Mouse (Mus musculus) kidney, postnatal 4 days (tissue): ENCODE results near the gene Gtpbp2.

Source experiments
- DNase-seq, 2 experiments: peaks; one replicate each; pipeline ENCODE4 v3.0.0; 2021; ENCODE audit warnings: mixed read lengths in 2 of 2

Gene Gtpbp2

GRCm38 (mm10) chr17:46160686-46161085, at the start of gene Gtpbp2:
Gtpbp2 (plus strand) TSS chr17:46161032.
- peak; percentile 94 to 96 for DNase-seq

- DNase-seq = no peak
Observed at GRCm38 (mm10) chr17:46115489-46115888, 45.3 kb upstream of the Gtpbp2 start.

- DNase-seq = no peak
Observed at GRCm38 (mm10) chr17:46116138-46116537, 44.7 kb upstream of the Gtpbp2 start.

- DNase-seq = no peak
Observed at GRCm38 (mm10) chr17:46116881-46117280, 44.0 kb upstream of the Gtpbp2 start.

- DNase-seq = no peak
Observed at GRCm38 (mm10) chr17:46117623-46118422, 43.0 kb upstream of the Gtpbp2 start.

- DNase-seq = no peak
Observed at GRCm38 (mm10) chr17:46118423-46118850, 42.4 kb upstream of the Gtpbp2 start.

GRCm38 (mm10) chr17:46119641-46120040, 41.2 kb upstream of the Gtpbp2 start:
- no peak for DNase-seq

- DNase-seq = no peak
Observed at GRCm38 (mm10) chr17:46122791-46123190, 38.0 kb upstream of the Gtpbp2 start.

- DNase-seq = no peak
Observed at GRCm38 (mm10) chr17:46123285-46123684, 37.5 kb upstream of the Gtpbp2 start.

- no peak for DNase-seq
Observed at GRCm38 (mm10) chr17:46123953-46124700, 36.7 kb upstream of the Gtpbp2 start.

GRCm38 (mm10) chr17:46126608-46127007, 34.2 kb upstream of the Gtpbp2 start:
- peak; percentile 38 to 60 for DNase-seq

GRCm38 (mm10) chr17:46127814-46128493, 32.9 kb upstream of the Gtpbp2 start:
- DNase-seq = no peak

- peak; percentile 58 to 73 for DNase-seq
Observed at GRCm38 (mm10) chr17:46129741-46130498, 30.9 kb upstream of the Gtpbp2 start.

GRCm38 (mm10) chr17:46132058-46132718, 28.6 kb upstream of the Gtpbp2 start:
- DNase-seq = peak; percentile 91

GRCm38 (mm10) chr17:46132862-46133261, 28.0 kb upstream of the Gtpbp2 start:
- no peak for DNase-seq

- DNase-seq = no peak
Observed at GRCm38 (mm10) chr17:46138563-46139236, 22.1 kb upstream of the Gtpbp2 start.

- no peak for DNase-seq
Observed at GRCm38 (mm10) chr17:46139872-46140271, 21.0 kb upstream of the Gtpbp2 start.

GRCm38 (mm10) chr17:46143578-46144423, 17.0 kb upstream of the Gtpbp2 start, which contains the start of gene Rsph9:
Rsph9 (minus strand) TSS chr17:46144216.
- DNase-seq = peak; percentile 89 to 92

GRCm38 (mm10) chr17:46152847-46153782, 7.7 kb upstream of the Gtpbp2 start, which contains the start of gene Mad2l1bp:
Mad2l1bp (minus strand) TSS chr17:46153553.
- peak; percentile 88 to 94 for DNase-seq
